In genomic region chr19:6909021-6909420, GRCm38 (mm10) we compare ENCODE assay signal across 8 mouse cellular contexts. TPM values are rescaled to one million over a fixed set of nuclear protein-coding genes. Genes with fewer than 3 reads are reported as not detected.
A peak's percentile ranks its signal among the peaks of the same experiment; 100 is the strongest.
DNase-seq lines count a peak whose midpoint lies in the region; ATAC-seq and TF ChIP-seq lines count a peak whose summit lies in the region.

No protein-coding gene starts in this region.

- peak overlapping the region; percentile 91 for H3K4me3 ChIP-seq in left cerebral cortex, adult 2 months
- peak overlapping the region; percentile 73 for H3K4me3 ChIP-seq in embryonic facial prominence, embryonic 10.5 days
- peak overlapping the region; percentile 56 for H3K4me3 ChIP-seq in intestine, embryonic 15.5 days (replicated peaks)
- H3K4me3 ChIP-seq in neural tube, embryonic 12.5 days = peak overlapping the region; percentile 62

- no peak for TF ChIP-seq CTCF in left cerebral cortex, adult 2 months (IDR thresholded peaks at IDR 0.05)

- H3K4me2 ChIP-seq in intestine, embryonic 15.5 days (replicated peaks) = peak overlapping the region; percentile 77
- H3K4me2 ChIP-seq in neural tube, embryonic 12.5 days (replicated peaks) = peak overlapping the region; percentile 88

- H3K27ac ChIP-seq in left cerebral cortex, adult 2 months = peak overlapping the region; percentile 99
- peak overlapping the region; percentile 94 for H3K27ac ChIP-seq in embryonic facial prominence, embryonic 10.5 days (replicated peaks)
- peak overlapping the region; percentile 99 for H3K27ac ChIP-seq in intestine, embryonic 15.5 days
- peak overlapping the region; percentile 93 for H3K27ac ChIP-seq in neural tube, embryonic 12.5 days

- peaks cover 36% of the 10 kb centered on the region for H3K4me1 ChIP-seq in embryonic facial prominence, embryonic 10.5 days
- peaks cover 20% of the 10 kb centered on the region for H3K4me1 ChIP-seq in intestine, embryonic 15.5 days (replicated peaks)
- H3K4me1 ChIP-seq in neural tube, embryonic 12.5 days = peaks cover 30% of the 10 kb centered on the region

- DNase-seq in left cerebral cortex, adult 2 months (ENCODE audit: extremely low spot score in 1 of 2, low spot score in 2 of 2) = no peak
- no peak for DNase-seq in left cerebral cortex, adult 8-10 months (ENCODE audit: low spot score in 2 of 2)
- DNase-seq in embryonic facial prominence, embryonic 10.5 days (ENCODE audit: low spot score) = no peak
- no peak for DNase-seq in layer of hippocampus, postnatal 10 days (ENCODE audit: low spot score in 2 of 2)
- DNase-seq in urinary bladder, adult 18-20 months (ENCODE audit: low spot score in 2 of 2) = no peak

- no peaks in the 10 kb centered on the region for H3K27me3 ChIP-seq in embryonic facial prominence, embryonic 10.5 days (replicated peaks; ENCODE audit: low read depth, poor library complexity, severe bottlenecking)
- H3K27me3 ChIP-seq in intestine, embryonic 15.5 days (replicated peaks) = no peaks in the 10 kb centered on the region
- no peaks in the 10 kb centered on the region for H3K27me3 ChIP-seq in neural tube, embryonic 12.5 days (replicated peaks)

- peaks cover 67% of the 10 kb centered on the region for H3K36me3 ChIP-seq in embryonic facial prominence, embryonic 10.5 days (replicated peaks)
- peaks cover 35% of the 10 kb centered on the region for H3K36me3 ChIP-seq in intestine, embryonic 15.5 days
- H3K36me3 ChIP-seq in neural tube, embryonic 12.5 days = peaks cover 52% of the 10 kb centered on the region

- 11% methylated on average over 11 of the region's 11 CpGs for WGBS in embryonic facial prominence, embryonic 10.5 days
- 8% methylated on average over 11 of the region's 11 CpGs for WGBS in intestine, embryonic 15.5 days
- 13% methylated on average over 11 of the region's 11 CpGs for WGBS in neural tube, embryonic 12.5 days

- no peak for ATAC-seq in intestine, embryonic 15.5 days
- no peak for ATAC-seq in neural tube, embryonic 12.5 days (ENCODE audit: low FRiP score, low read depth)
- ATAC-seq in inflammation-experienced regulatory T-cells, adult 6 months = no peak

- intact Hi-C loops in left cerebral cortex, adult 2 months (cut with DNase I) = loop anchor here (2.0 to 5.0 kb wide), 3 partner anchors 52 to 412 kb away; partner anchors contain the start of genes Ccdc88b and Rps6ka4

- H3K9me3 ChIP-seq in embryonic facial prominence, embryonic 10.5 days = no peaks in the 10 kb centered on the region
- no peaks in the 10 kb centered on the region for H3K9me3 ChIP-seq in intestine, embryonic 15.5 days
- H3K9me3 ChIP-seq in neural tube, embryonic 12.5 days = no peaks in the 10 kb centered on the region

- H3K9ac ChIP-seq in intestine, embryonic 15.5 days = peak overlapping the region; percentile 68
- peak overlapping the region; percentile 75 for H3K9ac ChIP-seq in neural tube, embryonic 12.5 days

RNA-seq across cellular contexts. Expression of gene Trmt112, which starts 0.5 kb away (rescaled TPM):
- total RNA-seq in left cerebral cortex, adult 2 months (2021) = 10 to 100 TPM; 40.0 to 43.4 TPM
- total RNA-seq in left cerebral cortex, adult 8-10 months (2022) = 10 to 100 TPM; 35.0 to 55.2 (median 44.9) TPM
- polyA plus RNA-seq in embryonic facial prominence, embryonic 10.5 days (2016; fragmentation: Nextera tagmentation; extraction: Ambion mirVana) = 150 and 168 TPM in 2 replicates
- 124 TPM in 2 replicates for polyA plus RNA-seq in intestine, embryonic 15.5 days (2015; fragmentation: Nextera tagmentation; extraction: Ambion mirVana)
- 123 and 125 TPM in 2 replicates for polyA plus RNA-seq in neural tube, embryonic 12.5 days (2016; fragmentation: Nextera tagmentation; extraction: Ambion mirVana)
- 10 to 100 TPM; 42.4 to 44.5 TPM for total RNA-seq in layer of hippocampus, postnatal 10 days (2021)
- polyA plus RNA-seq in inflammation-experienced regulatory T-cells, adult 6 months (2017; shearing (Covaris generic)) = 100 to 1,000 TPM; 143 to 219 (median 200) TPM

RNA-seq across cellular contexts. Expression of gene Prdx5, which starts 0.9 kb away (rescaled TPM):
- 100 to 1,000 TPM; 315 to 354 TPM for total RNA-seq in left cerebral cortex, adult 2 months (2021)
- 100 to 1,000 TPM; 294 to 374 (median 338) TPM for total RNA-seq in left cerebral cortex, adult 8-10 months (2022)
- 137 and 140 TPM in 2 replicates for polyA plus RNA-seq in embryonic facial prominence, embryonic 10.5 days (2016; fragmentation: Nextera tagmentation; extraction: Ambion mirVana)
- 184 and 205 TPM in 2 replicates for polyA plus RNA-seq in intestine, embryonic 15.5 days (2015; fragmentation: Nextera tagmentation; extraction: Ambion mirVana)
- polyA plus RNA-seq in neural tube, embryonic 12.5 days (2016; fragmentation: Nextera tagmentation; extraction: Ambion mirVana) = 198 and 214 TPM in 2 replicates
- 100 to 1,000 TPM; 319 to 332 TPM for total RNA-seq in layer of hippocampus, postnatal 10 days (2021)
- polyA plus RNA-seq in inflammation-experienced regulatory T-cells, adult 6 months (2017; shearing (Covaris generic)) = 100 to 1,000 TPM; 209 to 245 (median 241) TPM

RNA-seq across cellular contexts. Expression of gene Esrra, which starts 12.6 kb away (rescaled TPM):
- 10 to 100 TPM; 66.8 to 69.2 TPM for total RNA-seq in left cerebral cortex, adult 2 months (2021)
- 10 to 100 TPM; 60.5 to 66.0 (median 63.4) TPM for total RNA-seq in left cerebral cortex, adult 8-10 months (2022)
- 7.9 and 8.9 TPM in 2 replicates for polyA plus RNA-seq in embryonic facial prominence, embryonic 10.5 days (2016; fragmentation: Nextera tagmentation; extraction: Ambion mirVana)
- 32.2 and 37.6 TPM in 2 replicates for polyA plus RNA-seq in intestine, embryonic 15.5 days (2015; fragmentation: Nextera tagmentation; extraction: Ambion mirVana)
- polyA plus RNA-seq in neural tube, embryonic 12.5 days (2016; fragmentation: Nextera tagmentation; extraction: Ambion mirVana) = 17.5 and 20.4 TPM in 2 replicates
- 10 to 100 TPM; 45.8 to 53.0 TPM for total RNA-seq in layer of hippocampus, postnatal 10 days (2021)
- 1 to 10 TPM; 2.3 to 4.4 (median 4.2) TPM for polyA plus RNA-seq in inflammation-experienced regulatory T-cells, adult 6 months (2017; shearing (Covaris generic))

RNA-seq across cellular contexts. Expression of gene Catsperz, which starts 16.2 kb away (rescaled TPM):
- total RNA-seq in left cerebral cortex, adult 2 months (2021) = 10 to 100 TPM; 23.1 TPM
- 10 to 100 TPM; 15.5 to 18.5 (median 16.6) TPM for total RNA-seq in left cerebral cortex, adult 8-10 months (2022)
- polyA plus RNA-seq in embryonic facial prominence, embryonic 10.5 days (2016; fragmentation: Nextera tagmentation; extraction: Ambion mirVana) = 0.68 and 0.74 TPM in 2 replicates
- 1.1 and 1.6 TPM in 2 replicates for polyA plus RNA-seq in intestine, embryonic 15.5 days (2015; fragmentation: Nextera tagmentation; extraction: Ambion mirVana)
- polyA plus RNA-seq in neural tube, embryonic 12.5 days (2016; fragmentation: Nextera tagmentation; extraction: Ambion mirVana) = 0.91 and 2.0 TPM in 2 replicates
- total RNA-seq in layer of hippocampus, postnatal 10 days (2021) = 10 to 100 TPM; 10.7 to 11.5 TPM
- polyA plus RNA-seq in inflammation-experienced regulatory T-cells, adult 6 months (2017; shearing (Covaris generic)) = under 1 TPM in 1 of 3 experiments, not detected in 2; 0.59 TPM

RNA-seq across cellular contexts. Expression of gene Kcnk4, which starts 25.3 kb away (rescaled TPM):
- total RNA-seq in left cerebral cortex, adult 2 months (2021) = 10 to 100 TPM; 39.1 to 39.2 TPM
- total RNA-seq in left cerebral cortex, adult 8-10 months (2022) = 10 to 100 TPM; 25.0 to 31.5 (median 25.7) TPM
- 0.23 TPM in 1 of 2 replicates, not detected in the other for polyA plus RNA-seq in embryonic facial prominence, embryonic 10.5 days (2016; fragmentation: Nextera tagmentation; extraction: Ambion mirVana)
- polyA plus RNA-seq in intestine, embryonic 15.5 days (2015; fragmentation: Nextera tagmentation; extraction: Ambion mirVana) = 0.29 and 0.40 TPM in 2 replicates
- 0.50 and 1.1 TPM in 2 replicates for polyA plus RNA-seq in neural tube, embryonic 12.5 days (2016; fragmentation: Nextera tagmentation; extraction: Ambion mirVana)
- 10 to 100 TPM; 25.3 to 27.8 TPM for total RNA-seq in layer of hippocampus, postnatal 10 days (2021)
- polyA plus RNA-seq in inflammation-experienced regulatory T-cells, adult 6 months (2017; shearing (Covaris generic)) = not detected
